8 mouse cellular contexts compared by ENCODE assay signal in the genomic region with DNA sequence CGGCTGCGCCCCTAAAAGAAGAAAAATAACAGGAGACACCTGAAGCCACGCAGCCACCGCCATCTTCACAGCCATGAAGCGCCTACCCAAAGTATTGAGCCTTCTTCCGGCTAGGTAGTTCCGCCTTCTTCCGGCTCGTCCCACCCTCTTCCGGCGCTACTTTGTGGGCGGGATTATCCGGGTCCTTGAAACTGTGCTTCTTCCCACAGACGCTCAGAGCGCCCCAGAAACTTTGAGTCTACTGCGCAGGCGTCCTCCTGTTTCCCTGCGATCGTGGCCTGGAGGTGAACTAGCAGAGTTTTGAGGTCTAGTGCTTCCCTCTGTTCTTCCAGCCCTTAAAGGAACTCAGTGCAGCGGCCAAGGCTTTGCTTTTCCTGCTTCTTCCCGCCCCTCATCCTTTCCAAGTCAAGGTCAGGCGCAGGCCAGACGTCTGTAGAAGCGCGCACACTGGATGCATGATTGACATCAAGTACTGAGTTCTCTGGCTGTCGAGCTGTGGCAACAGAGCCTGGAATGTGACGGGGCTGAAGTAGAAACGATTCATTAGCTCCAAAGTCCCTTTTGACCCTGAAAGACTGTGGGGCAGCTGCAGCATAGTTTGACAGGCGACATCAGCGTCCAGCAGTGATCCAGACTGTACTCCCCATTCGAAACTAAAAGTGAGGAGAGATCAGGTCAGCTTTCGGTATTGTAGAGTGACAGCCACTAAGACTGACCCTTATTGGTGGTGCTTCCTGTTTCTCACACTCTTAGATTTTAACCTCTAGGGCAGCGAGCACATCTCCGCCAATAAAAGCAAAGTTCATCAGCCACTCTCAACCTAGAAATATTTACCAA. TPM values are rescaled to one million over a fixed set of nuclear protein-coding genes. Genes with fewer than 3 reads are reported as not detected.
DNase-seq lines count a peak whose midpoint lies in the region; ATAC-seq lines count a peak whose summit lies in the region.

A gene (minus strand): TSS at position 128 of the 837 bp plus-strand sequence.

- WGBS in hindbrain, embryonic 14.5 days = under 1% methylated on average over 34 of the region's 34 CpGs

- H3K36me3 ChIP-seq in hindbrain, embryonic 14.5 days (replicated peaks; ENCODE audit: control insufficient read depth, insufficient read depth) = no peaks in the 10 kb centered on the region

- H3K4me1 ChIP-seq in hindbrain, embryonic 14.5 days (replicated peaks; ENCODE audit: control insufficient read depth, insufficient read depth, low read length) = peaks cover 22% of the 10 kb centered on the region

- ATAC-seq in hindbrain, embryonic 14.5 days (ENCODE audit: low FRiP score) = peak; percentile 100

- no peaks in the 10 kb centered on the region for H3K27me3 ChIP-seq in hindbrain, embryonic 14.5 days (ENCODE audit: control insufficient read depth, insufficient read depth, low read length)

- DNase-seq in R1 (ENCODE audit: low read depth, low spot score) = peak; percentile 98
- peak; percentile 93 to 96 for DNase-seq in cerebellum, postnatal 25 days
- peak; percentile 89 to 94 for DNase-seq in frontal cortex, postnatal 25 days (ENCODE audit: low spot score in 2 of 2)
- peak; percentile 97 for DNase-seq in hindbrain, embryonic 14.5 days (ENCODE audit: low spot score)
- DNase-seq in layer of hippocampus, postnatal 36 days = peak; percentile 97 to 98
- DNase-seq in lung, postnatal 36 days = peak; percentile 98
- DNase-seq in retina, postnatal 1 day = peak; percentile 99
- peak; percentile 88 to 93 for DNase-seq in urinary bladder, adult 18-20 months (ENCODE audit: low spot score in 2 of 2)

- peak within 1 kb of the TSS; percentile 86 for H3K4me3 ChIP-seq in hindbrain, embryonic 14.5 days (replicated peaks; ENCODE audit: low read length)

- peak within 1 kb of the TSS; percentile 79 for H3K9ac ChIP-seq in hindbrain, embryonic 14.5 days

- peak within 1 kb of the TSS; percentile 93 for H3K4me2 ChIP-seq in hindbrain, embryonic 14.5 days (replicated peaks)

- H3K9me3 ChIP-seq in hindbrain, embryonic 14.5 days (ENCODE audit: control insufficient read depth, low read length) = no peaks in the 10 kb centered on the region

- H3K27ac ChIP-seq in hindbrain, embryonic 14.5 days = peak within 1 kb of the TSS; percentile 90

RNA-seq across cellular contexts. Expression of the gene that starts here (rescaled TPM):
- 8.9 and 10.6 TPM in 2 replicates for polyA plus RNA-seq in hindbrain, embryonic 14.5 days (2014; fragmentation: Nextera tagmentation; extraction: Ambion mirVana)
- 10 to 100 TPM; 41.2 to 43.8 TPM for total RNA-seq in layer of hippocampus, postnatal 36 days (2021)

Comparison
In these comparisons a context has a peak if more than half of its experiments do, and no peak if none do; other contexts are left out.
1. Peak in every context shown above with its lines: DNase-seq, ATAC-seq, H3K4me3 ChIP-seq and H3K27ac ChIP-seq.